Mouse (Mus musculus) mouse trophoblast stem cell (cell line): ENCODE data around the gene Defb23.
"Not testable (repeated sequence)": the region's sequence is repeated elsewhere in the genome, so short reads cannot be mapped to it uniquely, and the experiment has no call there.

Experiments used
- in situ Hi-C, 2 experiments: fragments of 300-500 bp; cut with MseI, MboI; formaldehyde crosslinking; loops; 2 replicates in 1 of 2; 3 replicates in 1 of 2; pipeline ENCODE4 v1.15.1; 2025

Defb23 gene

GRCm38 (mm10) chr2:152436983-152437860, 27.2 kb downstream of the Defb23 start:
- in situ Hi-C loops = no loop called here

GRCm38 (mm10) chr2:152436405-152436901, 28.0 kb downstream of the Defb23 start:
- in situ Hi-C loops = no loop called here

- in situ Hi-C loops = not testable (repeated sequence)
These were observed 35.9 kb downstream of the Defb23 start for GRCm38 (mm10) chr2:152428481-152428880.

- in situ Hi-C loops = no loop called here
These were observed 36.9 kb downstream of the Defb23 start for GRCm38 (mm10) chr2:152427493-152427892.

GRCm38 (mm10) chr2:152415786-152416185, 48.6 kb downstream of the Defb23 start:
- in situ Hi-C loops = no loop called here

GRCm38 (mm10) chr2:152415287-152415686, 49.1 kb downstream of the Defb23 start, which contains the start of gene 6820408C15Rik:
6820408C15Rik (plus strand) TSS chr2:152415587.
- in situ Hi-C loops = no loop called here

GRCm38 (mm10) chr2:152414591-152415165, 49.7 kb downstream of the Defb23 start, which contains the start of gene Zcchc3:
Zcchc3 (minus strand) TSS chr2:152415027.
- in situ Hi-C loops = no loop called here

- in situ Hi-C loops = no loop called here
These were observed 50.4 kb downstream of the Defb23 start for GRCm38 (mm10) chr2:152413765-152414584.

GRCm38 (mm10) chr2:152413158-152413764, 51.2 kb downstream of the Defb23 start:
- in situ Hi-C loops = no loop called here

GRCm38 (mm10) chr2:152412526-152413157, 51.8 kb downstream of the Defb23 start:
- in situ Hi-C loops = no loop called here

- in situ Hi-C loops = no loop called here
These were observed 52.9 kb downstream of the Defb23 start for GRCm38 (mm10) chr2:152411471-152411870.

GRCm38 (mm10) chr2:152410971-152411371, 53.4 kb downstream of the Defb23 start:
- in situ Hi-C loops = no loop called here

GRCm38 (mm10) chr2:152409781-152410180, 54.6 kb downstream of the Defb23 start:
- in situ Hi-C loops = no loop called here
